Mouse (Mus musculus): Measurements from ENCODE around the gene Dpysl4. TPM values are rescaled to one million over a fixed set of nuclear protein-coding genes. Genes with fewer than 3 reads are reported as not detected.

The Dpysl4 gene
- not detected for total RNA-seq (2023)

GRCm38 (mm10) chr7:139085629-139086194, at the start of gene Dpysl4:
Dpysl4 (plus strand) TSS chr7:139086001.

Other genes with a start within 250 kb of the Dpysl4 start
- 10 to 100 TPM; 57.9 to 76.1 TPM for gene Ppp2r2d, start 239.9 kb upstream of the Dpysl4 start, total RNA-seq (2023)
- gene Mapk1ip1, start 239.7 kb upstream of the Dpysl4 start, total RNA-seq (2023) = 10 to 100 TPM; 38.0 to 43.9 TPM
- 1 to 10 TPM; 2.2 to 5.3 TPM for gene Bnip3, start 176.5 kb upstream of the Dpysl4 start, total RNA-seq (2023)
- not detected for gene Jakmip3, start 145.3 kb upstream of the Dpysl4 start, total RNA-seq (2023)
- 1 to 10 TPM in 1 of 2 experiments, under 1 TPM in 1; 0.89 to 2.0 TPM for gene Lrrc27, start 127.0 kb downstream of the Dpysl4 start, total RNA-seq (2023)
- gene Stk32c, start 127.3 kb downstream of the Dpysl4 start, total RNA-seq (2023) = 1 to 10 TPM; 1.3 to 1.9 TPM
- 1 to 10 TPM; 2.4 to 2.5 TPM for gene Pwwp2b, start 162.5 kb downstream of the Dpysl4 start, total RNA-seq (2023)

Measured in T-cell, adult 66 days (primary cell).